Mouse (Mus musculus) kidney, postnatal 10 days (tissue): ENCODE data around the gene Fn3k.
A peak's percentile ranks its signal among the peaks of the same experiment; 100 is the strongest.

Experiments
- DNase-seq: peaks from one replicate; pipeline ENCODE4 v3.0.0; 2021; ENCODE audit warnings: mixed read lengths

Gene Fn3k

GRCm38 (mm10) chr11:121451753-121452635, 17.3 kb downstream of the Fn3k start, which contains the start of gene Tbcd:
Gene Tbcd (plus strand): TSS chr11:121451949.
- peak; percentile 95 for DNase-seq

GRCm38 (mm10) chr11:121457874-121458273, 23.2 kb downstream of the Fn3k start:
- DNase-seq: no peak

- no peak for DNase-seq
These were observed 32.7 kb downstream of the Fn3k start for GRCm38 (mm10) chr11:121467408-121467807.

- DNase-seq: no peak
These were observed 40.1 kb downstream of the Fn3k start for GRCm38 (mm10) chr11:121474831-121475230.

- DNase-seq: peak; percentile 88
These were observed 41.1 kb downstream of the Fn3k start for GRCm38 (mm10) chr11:121475699-121476415.

GRCm38 (mm10) chr11:121479476-121480203, 44.9 kb downstream of the Fn3k start:
- no peak for DNase-seq

- DNase-seq: no peak
These were observed 46.4 kb downstream of the Fn3k start for GRCm38 (mm10) chr11:121481129-121481528.

GRCm38 (mm10) chr11:121485882-121486281, 51.2 kb downstream of the Fn3k start:
- no peak for DNase-seq

- DNase-seq: no peak
These were observed 55.9 kb downstream of the Fn3k start for GRCm38 (mm10) chr11:121490651-121491050.
